Comparison of ENCODE assay signal across 7 mouse cellular contexts in genomic region chr3:104817481-104817990, GRCm38 (mm10). TPM values are rescaled to one million over a fixed set of nuclear protein-coding genes. Genes with fewer than 3 reads are reported as not detected.
DNase-seq lines count a peak whose midpoint lies in the region; ATAC-seq and TF ChIP-seq lines count a peak whose summit lies in the region.

No protein-coding gene starts in this region.

- no peaks in the 10 kb centered on the region for H3K27me3 ChIP-seq in limb, embryonic 12.5 days
- H3K27me3 ChIP-seq in midbrain, embryonic 11.5 days (ENCODE audit: control insufficient read depth, insufficient read depth, low read length): no peaks in the 10 kb centered on the region
- no peaks in the 10 kb centered on the region for H3K27me3 ChIP-seq in small intestine, adult 2 months (ENCODE audit: control insufficient read depth, insufficient read depth, low read length)

- no peak for TF ChIP-seq POLR2A in cortical plate, adult 2 months (IDR thresholded peaks at IDR 0.05; ENCODE audit: extremely low read depth, insufficient read depth, low read length)
- no peak for TF ChIP-seq POLR2A in small intestine, adult 2 months (IDR thresholded peaks at IDR 0.05; ENCODE audit: low read depth, low read length)

- peak; percentile 21 for ATAC-seq in activated CD4-positive, CD25-positive, alpha-beta regulatory T cell, adult 4 months
- ATAC-seq in inflammation-experienced regulatory T-cells, adult 6 months: peak; percentile 33
- ATAC-seq in limb, embryonic 12.5 days (ENCODE audit: insufficient number of reproducible peaks, insufficient read depth, low FRiP score, low TSS enrichment, low read depth): peak; percentile 74
- peak; percentile 75 for ATAC-seq in midbrain, embryonic 11.5 days (ENCODE audit: low FRiP score)

- WGBS in limb, embryonic 12.5 days: under 1% methylated on average over 46 of the region's 46 CpGs
- under 1% methylated on average over 46 of the region's 46 CpGs for WGBS in midbrain, embryonic 11.5 days
- WGBS in small intestine, adult 2 months: under 1% methylated on average over 46 of the region's 46 CpGs

- H3K9ac ChIP-seq in limb, embryonic 12.5 days (replicated peaks): peak overlapping the region; percentile 93
- H3K9ac ChIP-seq in midbrain, embryonic 11.5 days (ENCODE audit: low read length): peak overlapping the region; percentile 86

- peak overlapping the region; percentile 73 for H3K4me2 ChIP-seq in limb, embryonic 12.5 days
- H3K4me2 ChIP-seq in midbrain, embryonic 11.5 days: peak overlapping the region; percentile 97

- peak; percentile 60 for DNase-seq in gastrocnemius, postnatal 14 days
- DNase-seq in midbrain, embryonic 11.5 days (ENCODE audit: low spot score, missing footprints): peak; percentile 92

- peak overlapping the region; percentile 90 for H3K4me3 ChIP-seq in cortical plate, adult 2 months (ENCODE audit: insufficient read depth, low read length)
- peak overlapping the region; percentile 94 for H3K4me3 ChIP-seq in limb, embryonic 12.5 days (replicated peaks)
- H3K4me3 ChIP-seq in midbrain, embryonic 11.5 days (ENCODE audit: low read depth, low read length): peak overlapping the region; percentile 72
- H3K4me3 ChIP-seq in small intestine, adult 2 months (ENCODE audit: low read depth, low read length): peak overlapping the region; percentile 89

- H3K9me3 ChIP-seq in limb, embryonic 12.5 days: no peaks in the 10 kb centered on the region
- H3K9me3 ChIP-seq in midbrain, embryonic 11.5 days (ENCODE audit: control insufficient read depth, low read length): no peaks in the 10 kb centered on the region

- H3K4me1 ChIP-seq in cortical plate, adult 2 months (ENCODE audit: control insufficient read depth, insufficient read depth, low read length): peaks cover 7% of the 10 kb centered on the region; the same call in 1 of the 2 replicates
- H3K4me1 ChIP-seq in limb, embryonic 12.5 days (replicated peaks): peaks cover 28% of the 10 kb centered on the region
- peaks cover 5% of the 10 kb centered on the region; the same call in 1 of the 2 replicates for H3K4me1 ChIP-seq in midbrain, embryonic 11.5 days (ENCODE audit: control insufficient read depth, insufficient read depth, low read length)
- peaks cover 5% of the 10 kb centered on the region; the same call in 1 of the 2 replicates for H3K4me1 ChIP-seq in small intestine, adult 2 months (ENCODE audit: control insufficient read depth, insufficient read depth, insufficient read length, low read length)

- intact Hi-C loops in gastrocnemius, postnatal 14 days (cut with DNase I; ENCODE audit: low total_unique reads): no loop called here

- TF ChIP-seq CTCF in cortical plate, adult 2 months (IDR thresholded peaks at IDR 0.05; ENCODE audit: extremely low read depth, insufficient read depth, low read length): no peak
- TF ChIP-seq CTCF in small intestine, adult 2 months (IDR thresholded peaks at IDR 0.05; ENCODE audit: extremely low read depth, insufficient read length, insufficient replicate concordance, low read depth, low read length): no peak

- H3K27ac ChIP-seq in cortical plate, adult 2 months (ENCODE audit: insufficient read depth, low read length): peak overlapping the region; percentile 63
- peak overlapping the region; percentile 97 for H3K27ac ChIP-seq in limb, embryonic 12.5 days
- H3K27ac ChIP-seq in midbrain, embryonic 11.5 days (ENCODE audit: low read depth, low read length): no peak overlapping the region
- H3K27ac ChIP-seq in small intestine, adult 2 months (ENCODE audit: insufficient read depth, low read depth, low read length): peak overlapping the region; percentile 84

- H3K36me3 ChIP-seq in limb, embryonic 12.5 days: peaks cover 32% of the 10 kb centered on the region; the same call in 1 of the 2 replicates
- no peaks in the 10 kb centered on the region for H3K36me3 ChIP-seq in midbrain, embryonic 11.5 days (ENCODE audit: control insufficient read depth, insufficient read depth, low read length)
- peaks cover 11% of the 10 kb centered on the region for H3K36me3 ChIP-seq in small intestine, adult 2 months (ENCODE audit: control insufficient read depth, insufficient read depth, low read length)

RNA-seq across cellular contexts. Expression of gene Mov10, which starts 0.8 kb away (rescaled TPM):
- 10 to 100 TPM; 16.2 to 34.8 TPM for polyA plus RNA-seq in activated CD4-positive, CD25-positive, alpha-beta regulatory T cell, adult 4 months (2017; shearing (Covaris generic))
- polyA plus RNA-seq in cortical plate, adult 2 months (2012; rRNA removed): 11.8 and 13.4 TPM in 2 replicates
- total RNA-seq in gastrocnemius, postnatal 14 days (2021): 1 to 10 TPM; 3.0 to 4.8 TPM
- 10 to 100 TPM; 24.0 to 29.1 (median 26.9) TPM for polyA plus RNA-seq in inflammation-experienced regulatory T-cells, adult 6 months (2017; shearing (Covaris generic))
- 73.8 and 77.2 TPM in 2 replicates for polyA plus RNA-seq in limb, embryonic 12.5 days (2016; fragmentation: Nextera tagmentation; extraction: Ambion mirVana)
- 9.5 and 9.9 TPM in 2 replicates for polyA plus RNA-seq in midbrain, embryonic 11.5 days (2014; fragmentation: Nextera tagmentation; extraction: Ambion mirVana)
- 34.9 and 46.1 TPM in 2 replicates for polyA plus RNA-seq in small intestine, adult 2 months (2012; rRNA removed)

RNA-seq across cellular contexts. Expression of gene Rhoc, which starts 29.4 kb away (rescaled TPM):
- 1 to 10 TPM; 7.3 to 9.9 TPM for polyA plus RNA-seq in activated CD4-positive, CD25-positive, alpha-beta regulatory T cell, adult 4 months (2017; shearing (Covaris generic))
- 26.5 and 32.5 TPM in 2 replicates for polyA plus RNA-seq in cortical plate, adult 2 months (2012; rRNA removed)
- total RNA-seq in gastrocnemius, postnatal 14 days (2021): 10 to 100 TPM; 59.8 to 78.3 TPM
- polyA plus RNA-seq in inflammation-experienced regulatory T-cells, adult 6 months (2017; shearing (Covaris generic)): 10 to 100 TPM in 1 of 3 experiments, 1 to 10 TPM in 2; 1.2 to 14.7 (median 2.5) TPM
- 152 and 154 TPM in 2 replicates for polyA plus RNA-seq in limb, embryonic 12.5 days (2016; fragmentation: Nextera tagmentation; extraction: Ambion mirVana)
- polyA plus RNA-seq in midbrain, embryonic 11.5 days (2014; fragmentation: Nextera tagmentation; extraction: Ambion mirVana): 78.2 and 82.0 TPM in 2 replicates
- polyA plus RNA-seq in small intestine, adult 2 months (2012; rRNA removed): 143 and 197 TPM in 2 replicates

RNA-seq across cellular contexts. Expression of gene Fam19a3, which starts 35.9 kb away (rescaled TPM):
- polyA plus RNA-seq in activated CD4-positive, CD25-positive, alpha-beta regulatory T cell, adult 4 months (2017; shearing (Covaris generic)): 1 to 10 TPM in 1 of 2 experiments, under 1 TPM in 1; 0.83 to 1.4 TPM
- 0.08 TPM in 2 replicates for polyA plus RNA-seq in cortical plate, adult 2 months (2012; rRNA removed)
- total RNA-seq in gastrocnemius, postnatal 14 days (2021): 1 to 10 TPM; 3.2 to 4.0 TPM
- 1 to 10 TPM in 1 of 3 experiments, under 1 TPM in 2; 0.40 to 1.5 (median 0.50) TPM for polyA plus RNA-seq in inflammation-experienced regulatory T-cells, adult 6 months (2017; shearing (Covaris generic))
- polyA plus RNA-seq in limb, embryonic 12.5 days (2016; fragmentation: Nextera tagmentation; extraction: Ambion mirVana): 0.24 and 0.85 TPM in 2 replicates
- not detected in 2 replicates for polyA plus RNA-seq in midbrain, embryonic 11.5 days (2014; fragmentation: Nextera tagmentation; extraction: Ambion mirVana)
- polyA plus RNA-seq in small intestine, adult 2 months (2012; rRNA removed): 0.08 and 0.30 TPM in 2 replicates

RNA-seq across cellular contexts. Expression of gene Ppm1j, which starts 36.7 kb away (rescaled TPM):
- polyA plus RNA-seq in activated CD4-positive, CD25-positive, alpha-beta regulatory T cell, adult 4 months (2017; shearing (Covaris generic)): 10 to 100 TPM; 24.1 to 28.0 TPM
- polyA plus RNA-seq in cortical plate, adult 2 months (2012; rRNA removed): 0.93 and 1.1 TPM in 2 replicates
- total RNA-seq in gastrocnemius, postnatal 14 days (2021): 10 to 100 TPM; 34.7 to 37.9 TPM
- 10 to 100 TPM; 19.0 to 23.8 (median 22.1) TPM for polyA plus RNA-seq in inflammation-experienced regulatory T-cells, adult 6 months (2017; shearing (Covaris generic))
- 2.6 and 3.4 TPM in 2 replicates for polyA plus RNA-seq in limb, embryonic 12.5 days (2016; fragmentation: Nextera tagmentation; extraction: Ambion mirVana)
- 0.44 and 0.97 TPM in 2 replicates for polyA plus RNA-seq in midbrain, embryonic 11.5 days (2014; fragmentation: Nextera tagmentation; extraction: Ambion mirVana)
- 35.1 and 45.3 TPM in 2 replicates for polyA plus RNA-seq in small intestine, adult 2 months (2012; rRNA removed)

RNA-seq across cellular contexts. Expression of gene St7l, which starts 46.3 kb away (rescaled TPM):
- 10 to 100 TPM; 23.8 to 26.2 TPM for polyA plus RNA-seq in activated CD4-positive, CD25-positive, alpha-beta regulatory T cell, adult 4 months (2017; shearing (Covaris generic))
- 13.2 and 14.1 TPM in 2 replicates for polyA plus RNA-seq in cortical plate, adult 2 months (2012; rRNA removed)
- 10 to 100 TPM; 14.0 to 17.3 TPM for total RNA-seq in gastrocnemius, postnatal 14 days (2021)
- polyA plus RNA-seq in inflammation-experienced regulatory T-cells, adult 6 months (2017; shearing (Covaris generic)): 10 to 100 TPM; 27.4 to 30.8 (median 30.8) TPM
- polyA plus RNA-seq in limb, embryonic 12.5 days (2016; fragmentation: Nextera tagmentation; extraction: Ambion mirVana): 37.2 and 37.7 TPM in 2 replicates
- polyA plus RNA-seq in midbrain, embryonic 11.5 days (2014; fragmentation: Nextera tagmentation; extraction: Ambion mirVana): 36.3 and 40.3 TPM in 2 replicates
- polyA plus RNA-seq in small intestine, adult 2 months (2012; rRNA removed): 1.8 and 4.6 TPM in 2 replicates

Comparison
In these comparisons a context has a peak if more than half of its experiments do, and no peak if none do; other contexts are left out.
1. ATAC-seq: peak in every context shown above with its lines; median percentile 75 in midbrain, embryonic 11.5 days; 74 in limb, embryonic 12.5 days; 33 in inflammation-experienced regulatory T-cells, adult 6 months; 21 in activated CD4-positive, CD25-positive, alpha-beta regulatory T cell, adult 4 months.